Mouse (Mus musculus) cerebellum, adult 2 months (tissue): ENCODE measurements around the gene 9530077C05Rik.

ENCODE experiments used
- CTCF ChIP-seq: fragments of 200-500 bp; IDR thresholded peaks from 2 replicates; pipeline ENCODE4 v1.5.1; 2011; ENCODE audit warnings: low read depth, mild to moderate bottlenecking, control low read depth, low read length, moderate library complexity, borderline replicate concordance; ENCODE audit not compliant: insufficient read depth
- POLR2A ChIP-seq: fragments of 200-500 bp; IDR thresholded peaks from 2 replicates; pipeline ENCODE4 v1.6.1; 2011; ENCODE audit warnings: low read length, control low read depth, borderline replicate concordance; ENCODE audit not compliant: insufficient read depth

- TF ChIP-seq POLR2A = no peak
- no peak for TF ChIP-seq CTCF
Measured at GRCm38 (mm10) chr9:22372760-22373159, 38.6 kb upstream of the 9530077C05Rik start.
